Mouse (Mus musculus): ENCODE measurements around the gene Sh3rf3. TPM values are rescaled to one million over a fixed set of nuclear protein-coding genes. Genes with fewer than 3 reads are reported as not detected.

Gene Sh3rf3
- total RNA-seq, 1 experiment: 1.6 TPM

- DNase-seq (ENCODE audit: low read depth, low spot score): no peak
- no peaks in the 10 kb centered on the region for H3K36me3 ChIP-seq (ENCODE audit: control insufficient read depth, insufficient read depth, low read length, poor library complexity, severe bottlenecking)
- TF ChIP-seq ZC3H11A (IDR thresholded peaks at IDR 0.05; ENCODE audit: borderline replicate concordance, low read depth, low read length) (no peak), ZNF384 (IDR thresholded peaks at IDR 0.05; ENCODE audit: low read depth, low read length) (no peak), HCFC1 (IDR thresholded peaks at IDR 0.05; ENCODE audit: borderline replicate concordance, insufficient read depth, low read length) (no peak), CHD2 (IDR thresholded peaks at IDR 0.05; ENCODE audit: low read depth, low read length) (no peak), MAFK (IDR thresholded peaks at IDR 0.05; ENCODE audit: insufficient read depth, low read depth, low read length) (no peak)
- H3K9ac ChIP-seq (ENCODE audit: insufficient read depth, low read depth, low read length, poor library complexity, severe bottlenecking): no peak overlapping the region
- H3K27ac ChIP-seq (ENCODE audit: insufficient read depth, low read depth, low read length, poor library complexity, severe bottlenecking): no peak overlapping the region
- no peak overlapping the region for H3K4me3 ChIP-seq (ENCODE audit: insufficient read depth in 1 of 2, low read depth in 1 of 2, low read length in 2 of 2, poor library complexity in 1 of 2, severe bottlenecking in 1 of 2)
- no peaks in the 10 kb centered on the region for H3K9me3 ChIP-seq (ENCODE audit: control insufficient read depth, insufficient read depth, low read depth, low read length)
- no peaks in the 10 kb centered on the region for H3K4me1 ChIP-seq (ENCODE audit: control insufficient read depth in 2 of 2, insufficient read depth in 2 of 2, low read length in 2 of 2, poor library complexity in 1 of 2)
- in situ Hi-C loops (cut with MboI; ENCODE audit: low sequenced_read_pairs in 2 of 2, unreplicated experiment in 2 of 2): no loop called here
Observed at GRCm38 (mm10) chr10:58943661-58944400, 130.7 kb downstream of the Sh3rf3 start.

GRCm38 (mm10) chr10:58944930-58945329 is 131.8 kb downstream of the Sh3rf3 start:
- H3K4me3 ChIP-seq (ENCODE audit: insufficient read depth in 1 of 2, low read depth in 1 of 2, low read length in 2 of 2, poor library complexity in 1 of 2, severe bottlenecking in 1 of 2): no peak overlapping the region
- no peaks in the 10 kb centered on the region for H3K36me3 ChIP-seq (ENCODE audit: control insufficient read depth, insufficient read depth, low read length, poor library complexity, severe bottlenecking)
- no peak overlapping the region for H3K9ac ChIP-seq (ENCODE audit: insufficient read depth, low read depth, low read length, poor library complexity, severe bottlenecking)
- DNase-seq (ENCODE audit: low read depth, low spot score): no peak
- H3K4me1 ChIP-seq (ENCODE audit: control insufficient read depth in 2 of 2, insufficient read depth in 2 of 2, low read length in 2 of 2, poor library complexity in 1 of 2): no peaks in the 10 kb centered on the region
- TF ChIP-seq ZNF384 (IDR thresholded peaks at IDR 0.05; ENCODE audit: low read depth, low read length) (no peak), CHD2 (IDR thresholded peaks at IDR 0.05; ENCODE audit: low read depth, low read length) (no peak), HCFC1 (IDR thresholded peaks at IDR 0.05; ENCODE audit: borderline replicate concordance, insufficient read depth, low read length) (no peak), ZC3H11A (IDR thresholded peaks at IDR 0.05; ENCODE audit: borderline replicate concordance, low read depth, low read length) (no peak), MAFK (IDR thresholded peaks at IDR 0.05; ENCODE audit: insufficient read depth, low read depth, low read length) (no peak)
- no peak overlapping the region for H3K27ac ChIP-seq (ENCODE audit: insufficient read depth, low read depth, low read length, poor library complexity, severe bottlenecking)
- no peaks in the 10 kb centered on the region for H3K9me3 ChIP-seq (ENCODE audit: control insufficient read depth, insufficient read depth, low read depth, low read length)
- in situ Hi-C loops (cut with MboI; ENCODE audit: low sequenced_read_pairs in 2 of 2, unreplicated experiment in 2 of 2): no loop called here

- DNase-seq (ENCODE audit: low read depth, low spot score): no peak
- H3K4me1 ChIP-seq (ENCODE audit: control insufficient read depth in 2 of 2, insufficient read depth in 2 of 2, low read length in 2 of 2, poor library complexity in 1 of 2): no peaks in the 10 kb centered on the region
- no peak overlapping the region for H3K27ac ChIP-seq (ENCODE audit: insufficient read depth, low read depth, low read length, poor library complexity, severe bottlenecking)
- in situ Hi-C loops (cut with MboI; ENCODE audit: low sequenced_read_pairs in 2 of 2, unreplicated experiment in 2 of 2): no loop called here
- no peaks in the 10 kb centered on the region for H3K36me3 ChIP-seq (ENCODE audit: control insufficient read depth, insufficient read depth, low read length, poor library complexity, severe bottlenecking)
- no peak overlapping the region for H3K4me3 ChIP-seq (ENCODE audit: insufficient read depth in 1 of 2, low read depth in 1 of 2, low read length in 2 of 2, poor library complexity in 1 of 2, severe bottlenecking in 1 of 2)
- no peaks in the 10 kb centered on the region for H3K9me3 ChIP-seq (ENCODE audit: control insufficient read depth, insufficient read depth, low read depth, low read length)
- H3K9ac ChIP-seq (ENCODE audit: insufficient read depth, low read depth, low read length, poor library complexity, severe bottlenecking): no peak overlapping the region
- TF ChIP-seq MAFK (IDR thresholded peaks at IDR 0.05; ENCODE audit: insufficient read depth, low read depth, low read length) (no peak), HCFC1 (IDR thresholded peaks at IDR 0.05; ENCODE audit: borderline replicate concordance, insufficient read depth, low read length) (no peak), ZNF384 (IDR thresholded peaks at IDR 0.05; ENCODE audit: low read depth, low read length) (no peak), CHD2 (IDR thresholded peaks at IDR 0.05; ENCODE audit: low read depth, low read length) (no peak), ZC3H11A (IDR thresholded peaks at IDR 0.05; ENCODE audit: borderline replicate concordance, low read depth, low read length) (no peak)
Observed at GRCm38 (mm10) chr10:58949770-58950638, 136.8 kb downstream of the Sh3rf3 start.

GRCm38 (mm10) chr10:58960193-58960592 is 147.0 kb downstream of the Sh3rf3 start:
- no peaks in the 10 kb centered on the region for H3K9me3 ChIP-seq (ENCODE audit: control insufficient read depth, insufficient read depth, low read depth, low read length)
- no peak overlapping the region for H3K4me3 ChIP-seq (ENCODE audit: insufficient read depth in 1 of 2, low read depth in 1 of 2, low read length in 2 of 2, poor library complexity in 1 of 2, severe bottlenecking in 1 of 2)
- TF ChIP-seq HCFC1 (IDR thresholded peaks at IDR 0.05; ENCODE audit: borderline replicate concordance, insufficient read depth, low read length) (no peak), CHD2 (IDR thresholded peaks at IDR 0.05; ENCODE audit: low read depth, low read length) (no peak), ZC3H11A (IDR thresholded peaks at IDR 0.05; ENCODE audit: borderline replicate concordance, low read depth, low read length) (no peak), MAFK (IDR thresholded peaks at IDR 0.05; ENCODE audit: insufficient read depth, low read depth, low read length) (no peak), ZNF384 (IDR thresholded peaks at IDR 0.05; ENCODE audit: low read depth, low read length) (no peak)
- no peaks in the 10 kb centered on the region for H3K4me1 ChIP-seq (ENCODE audit: control insufficient read depth in 2 of 2, insufficient read depth in 2 of 2, low read length in 2 of 2, poor library complexity in 1 of 2)
- H3K9ac ChIP-seq (ENCODE audit: insufficient read depth, low read depth, low read length, poor library complexity, severe bottlenecking): no peak overlapping the region
- in situ Hi-C loops (cut with MboI; ENCODE audit: low sequenced_read_pairs in 2 of 2, unreplicated experiment in 2 of 2): no loop called here
- no peaks in the 10 kb centered on the region for H3K36me3 ChIP-seq (ENCODE audit: control insufficient read depth, insufficient read depth, low read length, poor library complexity, severe bottlenecking)
- H3K27ac ChIP-seq (ENCODE audit: insufficient read depth, low read depth, low read length, poor library complexity, severe bottlenecking): no peak overlapping the region
- no peak for DNase-seq (ENCODE audit: low read depth, low spot score)
